Mouse (Mus musculus) forebrain, embryonic 11.5 days (tissue): ENCODE data around the gene Olfr1086. TPM values are rescaled to one million over a fixed set of nuclear protein-coding genes. Genes with fewer than 3 reads are reported as not detected.
"Not testable (repeated sequence)": the region's sequence is repeated elsewhere in the genome, so short reads cannot be mapped to it uniquely, and the experiment has no call there.

Source experiments
- ATAC-seq: fragments of 200-750 bp; cut with Nextera tagmentation; replicated peaks from 2 replicates; pipeline ENCODE4 v1.8.0; 2017; ENCODE audit warnings: moderate TSS enrichment; ENCODE audit not compliant: low FRiP score
- DNase-seq: peaks from one replicate; pipeline ENCODE4 v3.0.0-alpha.2; 2017; ENCODE audit warnings: low spot score
- H3K27ac ChIP-seq: fragments of 300-500 bp; sonication (generic); 2 replicates; pipeline ENCODE4 v1.5.1; 2014; ENCODE audit warnings: low read depth, low read length
- H3K27me3 ChIP-seq: fragments of 300-500 bp; sonication (generic); 2 replicates; pipeline ENCODE4 v1.6.1; 2014; ENCODE audit warnings: mild to moderate bottlenecking, low read length, mixed read lengths; ENCODE audit not compliant: control insufficient read depth, insufficient read depth
- H3K36me3 ChIP-seq: fragments of 300-500 bp; sonication (generic); 2 replicates; pipeline ENCODE4 v1.6.1; 2014; ENCODE audit warnings: mild to moderate bottlenecking, low read length, moderate library complexity, mixed read lengths; ENCODE audit not compliant: control insufficient read depth, insufficient read depth
- H3K4me1 ChIP-seq: fragments of 300-500 bp; sonication (generic); replicated peaks from 2 replicates; pipeline ENCODE4 v1.6.1; 2014; ENCODE audit warnings: low read length, mixed read lengths; ENCODE audit not compliant: control insufficient read depth, insufficient read depth
- H3K4me2 ChIP-seq: fragments of 300-500 bp; sonication (generic); 2 replicates; pipeline ENCODE4 v1.6.1; 2014; ENCODE audit warnings: low read depth, mild to moderate bottlenecking, low read length, moderate library complexity, mixed read lengths; ENCODE audit not compliant: severe bottlenecking
- H3K4me3 ChIP-seq: fragments of 300-500 bp; sonication (generic); 2 replicates; pipeline ENCODE4 v1.5.1; 2014; ENCODE audit warnings: low read depth, low read length
- H3K9ac ChIP-seq: fragments of 300-500 bp; sonication (generic); 2 replicates; pipeline ENCODE4 v1.6.1; 2014; ENCODE audit warnings: low read length
- H3K9me3 ChIP-seq: fragments of 300-500 bp; sonication (generic); 2 replicates; pipeline ENCODE4 v1.6.1; 2016; ENCODE audit warnings: low read length, mixed read lengths; ENCODE audit not compliant: control insufficient read depth
- WGBS: fragments of 180-500 bp; shearing (Covaris S2); extraction: QIAGEN DNeasy Blood & Tissue Kit; methylation state at CpG from one replicate; pipeline ENCODE4 v1.1.7; 2014; 5-methylcytosine and 5-hydroxymethylcytosine counted together
- polyA plus RNA-seq: library from polyadenylated mRNA; unstranded; fragments of >200 nt; fragmentation: Nextera tagmentation; extraction: Ambion mirVana; gene quantifications from 2 replicates; pipeline ENCODE4 v1.2.1, GENCODE M21; 2014

Olfr1086 gene
- polyA plus RNA-seq, result not detected in 2 replicates

DNA sequence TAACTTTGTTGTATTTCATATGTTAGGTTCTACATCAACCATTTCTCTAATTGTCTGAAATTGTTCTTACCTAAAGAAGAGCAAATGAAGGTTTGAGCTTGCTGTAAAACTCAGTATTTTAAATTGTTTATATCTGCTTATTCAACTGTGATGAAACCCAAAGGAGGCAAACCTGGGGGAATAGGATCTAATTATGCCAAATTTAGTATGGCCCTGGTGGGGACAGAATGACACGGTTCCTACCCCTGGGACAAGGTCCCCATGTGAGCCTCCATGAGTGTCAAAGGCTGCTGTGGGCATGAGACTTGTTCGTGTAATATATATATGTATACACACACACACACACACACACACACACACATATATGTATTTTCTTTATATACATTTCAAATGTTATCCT, at the start of gene Olfr1086:
Gene Olfr1086 (minus strand): TSS at position 101 of the 400 bp plus-strand sequence.
- H3K4me3 ChIP-seq, result no peak within 1 kb of the TSS
- no peak within 1 kb of the TSS for H3K27ac ChIP-seq
- DNase-seq (no peak), ATAC-seq (no peak)
- H3K27me3 ChIP-seq, result no peaks in the 10 kb centered on the region
- no peaks in the 10 kb centered on the region for H3K9me3 ChIP-seq
- H3K4me1 ChIP-seq, result no peaks in the 10 kb centered on the region
- no peak within 1 kb of the TSS for H3K4me2 ChIP-seq
- no peak within 1 kb of the TSS for H3K9ac ChIP-seq
- WGBS, result 93% methylated on average over 2 of the region's 2 CpGs
- H3K36me3 ChIP-seq, result no peaks in the 10 kb centered on the region

DNA sequence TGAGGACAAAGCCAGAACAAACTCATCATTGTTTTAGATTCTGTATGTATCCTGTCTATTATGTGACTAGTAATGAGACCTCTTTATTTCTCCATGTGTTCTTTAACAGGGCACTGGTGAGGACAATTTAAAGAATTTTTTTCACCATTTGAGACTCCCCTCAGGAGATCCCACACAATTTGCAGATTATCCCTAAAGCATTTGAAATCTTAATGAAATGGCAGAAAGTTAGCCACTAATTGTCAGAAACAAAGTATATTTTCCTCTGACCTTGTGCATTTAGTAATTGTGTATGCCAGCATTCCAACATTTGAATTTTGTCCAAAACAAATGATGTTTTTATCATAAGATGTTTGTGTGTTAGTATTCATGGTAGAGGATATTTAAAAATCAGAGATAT, 18.4 kb upstream of the Olfr1086 start, which contains the start of gene Olfr1087:
Gene Olfr1087 (minus strand): TSS at position 101 of the 400 bp plus-strand sequence.
- no peak for DNase-seq
- ATAC-seq, result no peak
- no peak within 1 kb of the TSS for H3K9ac ChIP-seq
- no peaks in the 10 kb centered on the region for H3K9me3 ChIP-seq
- no peaks in the 10 kb centered on the region for H3K4me1 ChIP-seq
- H3K4me3 ChIP-seq, result no peak within 1 kb of the TSS
- no peak within 1 kb of the TSS for H3K4me2 ChIP-seq
- H3K27me3 ChIP-seq, result no peaks in the 10 kb centered on the region
- H3K27ac ChIP-seq, result no peak within 1 kb of the TSS
- no peaks in the 10 kb centered on the region for H3K36me3 ChIP-seq

DNA sequence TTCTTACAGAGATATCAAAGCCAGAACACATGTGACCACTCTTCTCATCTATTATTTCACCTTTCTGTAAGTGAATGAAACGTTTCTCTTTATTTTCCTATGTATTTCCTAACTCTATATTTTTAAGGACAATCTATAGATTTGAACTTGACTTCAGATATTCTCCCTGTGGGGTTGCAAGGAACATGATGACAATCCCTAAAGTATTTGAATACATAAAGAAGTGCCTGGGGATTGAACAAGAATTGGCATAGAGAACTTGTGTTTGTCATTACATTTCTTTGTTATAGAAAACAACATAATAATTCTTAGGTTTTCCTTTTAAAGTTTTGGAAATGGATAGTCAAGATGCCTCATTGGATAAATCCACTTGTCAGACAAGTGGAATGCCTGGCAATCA, 18.0 kb downstream of the Olfr1086 start, which contains the start of gene Olfr1085:
Gene Olfr1085 (minus strand): TSS at position 101 of the 400 bp plus-strand sequence.
- H3K27ac ChIP-seq, result no peak within 1 kb of the TSS
- H3K9me3 ChIP-seq, result no peaks in the 10 kb centered on the region
- no peak within 1 kb of the TSS for H3K4me2 ChIP-seq
- WGBS, result 36% methylated on average over 1 of the region's 1 CpGs
- no peaks in the 10 kb centered on the region for H3K4me1 ChIP-seq
- DNase-seq (no peak), ATAC-seq (no peak)
- no peak within 1 kb of the TSS for H3K9ac ChIP-seq
- H3K36me3 ChIP-seq, result no peaks in the 10 kb centered on the region
- H3K27me3 ChIP-seq, result no peaks in the 10 kb centered on the region
- H3K4me3 ChIP-seq, result no peak within 1 kb of the TSS

DNA sequence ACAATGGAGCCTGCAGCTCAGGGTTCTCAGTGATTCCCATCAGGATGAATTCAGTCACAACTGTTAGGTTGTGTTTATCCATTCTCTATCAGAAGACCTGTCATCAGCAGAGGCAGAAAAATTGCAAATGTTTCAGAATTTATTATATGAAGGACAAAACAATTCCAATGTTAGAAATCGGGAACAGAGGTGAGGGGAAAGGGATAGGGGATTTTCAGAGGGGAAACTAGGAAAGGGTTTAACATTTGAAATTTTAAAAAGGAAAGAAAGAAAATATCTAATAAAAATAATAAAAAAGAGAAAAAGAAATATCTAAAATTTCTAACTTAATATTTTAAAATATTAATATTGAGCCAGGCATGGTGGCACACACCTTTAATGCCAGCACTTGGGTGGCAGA, 40.3 kb downstream of the Olfr1086 start, which contains the start of gene Olfr1084:
Gene Olfr1084 (minus strand): TSS at position 101 of the 400 bp plus-strand sequence.
- H3K4me1 ChIP-seq, H3K36me3 ChIP-seq, H3K4me2 ChIP-seq, H3K27ac ChIP-seq, H3K27me3 ChIP-seq, ATAC-seq, H3K9ac ChIP-seq, DNase-seq, H3K4me3 ChIP-seq, H3K9me3 ChIP-seq: not testable (repeated sequence)
- WGBS, result 86% methylated on average over 1 of the region's 1 CpGs

Other genes starting within 250 kb of the Olfr1086 start
- gene Olfr1065, start 229.5 kb downstream of the Olfr1086 start, polyA plus RNA-seq, result not detected in 2 replicates
- not detected in 2 replicates for gene Olfr1066, start 223.8 kb downstream of the Olfr1086 start, polyA plus RNA-seq
- not detected in 2 replicates for gene Olfr228, start 192.7 kb downstream of the Olfr1086 start, polyA plus RNA-seq
- not detected in 2 replicates for gene Olfr1076, start 171.6 kb downstream of the Olfr1086 start, polyA plus RNA-seq
- not detected in 2 replicates for gene Olfr1079, start 137.6 kb downstream of the Olfr1086 start, polyA plus RNA-seq
- not detected in 2 replicates for gene Olfr1080, start 121.9 kb downstream of the Olfr1086 start, polyA plus RNA-seq
- gene Olfr1082, start 81.1 kb downstream of the Olfr1086 start, polyA plus RNA-seq, result not detected in 2 replicates
- gene Olfr1084, start 40.4 kb downstream of the Olfr1086 start, polyA plus RNA-seq, result not detected in 2 replicates
- gene Olfr1085, start 18.1 kb downstream of the Olfr1086 start, polyA plus RNA-seq, result not detected in 2 replicates
- not detected in 2 replicates for gene Olfr1087, start 18.3 kb upstream of the Olfr1086 start, polyA plus RNA-seq
- gene Olfr1089, start 53.6 kb upstream of the Olfr1086 start, polyA plus RNA-seq, result not detected in 2 replicates
- gene Olfr1090, start 78.9 kb upstream of the Olfr1086 start, polyA plus RNA-seq, result not detected in 2 replicates
- not detected in 2 replicates for gene Olfr1093, start 102.4 kb upstream of the Olfr1086 start, polyA plus RNA-seq
- not detected in 2 replicates for gene Olfr141, start 129.9 kb upstream of the Olfr1086 start, polyA plus RNA-seq
- not detected in 2 replicates for gene Olfr1094, start 144.6 kb upstream of the Olfr1086 start, polyA plus RNA-seq
- not detected in 2 replicates for gene Olfr1095, start 171.6 kb upstream of the Olfr1086 start, polyA plus RNA-seq
- not detected in 2 replicates for gene Gm13723, start 194.7 kb upstream of the Olfr1086 start, polyA plus RNA-seq
- gene Olfr1097, start 212.1 kb upstream of the Olfr1086 start, polyA plus RNA-seq, result not detected in 2 replicates
- gene Olfr1098, start 244.5 kb upstream of the Olfr1086 start, polyA plus RNA-seq, result not detected in 2 replicates